9 mouse cellular contexts compared by ENCODE assay signal in genomic region chr2:153031126-153032082, GRCm38 (mm10). TPM values are rescaled to one million over a fixed set of nuclear protein-coding genes. Genes with fewer than 3 reads are reported as not detected.
A peak's percentile ranks its signal among the peaks of the same experiment; 100 is the strongest.
DNase-seq lines count a peak whose midpoint lies in the region; ATAC-seq and TF ChIP-seq lines count a peak whose summit lies in the region.
"Had no signal": no experiment of that assay in that cellular context is flagged by ENCODE, and none has a peak within 500 bp of the region (broad histone marks: within the 10 kb centered on the region; RNA-seq: fewer than 3 reads in every experiment).

TSS of gene Xkr7 (plus strand) at chr2:153031852.

- WGBS in forebrain, embryonic 11.5 days, result under 1% methylated on average over 37 of the region's 54 CpGs
- WGBS in liver, embryonic 13.5 days (ENCODE audit: insufficient replicate concordance), result 5% methylated on average over 38 of the region's 54 CpGs
- 3% methylated on average over 30 of the region's 54 CpGs for WGBS in stomach, postnatal 0 days

- H3K9ac ChIP-seq in forebrain, embryonic 11.5 days (ENCODE audit: low read length), result peak within 1 kb of the TSS; percentile 41
- H3K9ac ChIP-seq in liver, embryonic 13.5 days, result no peak within 1 kb of the TSS
- no peak within 1 kb of the TSS for H3K9ac ChIP-seq in stomach, postnatal 0 days (ENCODE audit: low read length)

- H3K4me2 ChIP-seq in forebrain, embryonic 11.5 days (ENCODE audit: low read depth, low read length, severe bottlenecking), result peak within 1 kb of the TSS; percentile 77
- H3K4me2 ChIP-seq in liver, embryonic 13.5 days, result peak within 1 kb of the TSS; percentile 65
- peak within 1 kb of the TSS; percentile 56 for H3K4me2 ChIP-seq in stomach, postnatal 0 days (replicated peaks; ENCODE audit: low read depth)

- H3K36me3 ChIP-seq in forebrain, embryonic 11.5 days (ENCODE audit: control insufficient read depth, insufficient read depth, low read length), result no peaks in the 10 kb centered on the region
- no peaks in the 10 kb centered on the region for H3K36me3 ChIP-seq in liver, embryonic 13.5 days
- H3K36me3 ChIP-seq in stomach, postnatal 0 days (ENCODE audit: control insufficient read depth, insufficient read depth, low read length), result no peaks in the 10 kb centered on the region

- intact Hi-C loops in gastrocnemius, postnatal 14 days (cut with DNase I; ENCODE audit: low total_unique reads), result no loop called here

- H3K4me3 ChIP-seq in forebrain, embryonic 11.5 days (ENCODE audit: low read depth, low read length), result peak within 1 kb of the TSS; percentile 52
- H3K4me3 ChIP-seq in liver, embryonic 13.5 days (replicated peaks), result peak within 1 kb of the TSS; percentile 48
- H3K4me3 ChIP-seq in stomach, postnatal 0 days (ENCODE audit: low read depth, low read length), result peak within 1 kb of the TSS; percentile 31

- peak; percentile 69 for ATAC-seq in forebrain, embryonic 11.5 days (replicated peaks; ENCODE audit: low FRiP score)
- no peak for ATAC-seq in liver, embryonic 13.5 days (ENCODE audit: low read depth)
- peak; percentile 45 for ATAC-seq in stomach, postnatal 0 days (ENCODE audit: low FRiP score, low TSS enrichment)

- H3K4me1 ChIP-seq in forebrain, embryonic 11.5 days (replicated peaks; ENCODE audit: control insufficient read depth, insufficient read depth, low read length), result 0 out of 2 replicates have a peak, but pooled peaks cover 5% of the 10 kb centered on the region
- peaks cover 9% of the 10 kb centered on the region for H3K4me1 ChIP-seq in liver, embryonic 13.5 days (replicated peaks)
- H3K4me1 ChIP-seq in stomach, postnatal 0 days (replicated peaks; ENCODE audit: control insufficient read depth, insufficient read depth), result no peaks in the 10 kb centered on the region; the same call in 1 of the 2 replicates

- TF ChIP-seq EP300 in stomach, postnatal 0 days (optimal IDR thresholded peaks at IDR 0.05), result no peak

- peak; percentile 27 to 49 for DNase-seq in layer of hippocampus, postnatal 10 days (ENCODE audit: low spot score in 2 of 2)
- no peak for DNase-seq in layer of hippocampus, postnatal 14 days (ENCODE audit: low spot score in 2 of 2)
- peak; percentile 78 to 83 for DNase-seq in cerebellum, adult 18-20 months
- DNase-seq in forebrain, embryonic 11.5 days (ENCODE audit: low spot score), result no peak
- no peak for DNase-seq in liver, embryonic 13.5 days
- no peak for DNase-seq in stomach, postnatal 0 days (ENCODE audit: low spot score)
- no peak for DNase-seq in gastrocnemius, postnatal 14 days
- DNase-seq in spleen, postnatal 14 days (ENCODE audit: low spot score in 2 of 2), result no peak

- no peak for TF ChIP-seq CTCF in stomach, postnatal 0 days (IDR thresholded peaks at IDR 0.05; ENCODE audit: low read depth)

- peaks cover 34% of the 10 kb centered on the region for H3K27me3 ChIP-seq in forebrain, embryonic 11.5 days (ENCODE audit: control insufficient read depth, insufficient read depth, low read length)
- H3K27me3 ChIP-seq in liver, embryonic 13.5 days, result peaks cover 83% of the 10 kb centered on the region
- H3K27me3 ChIP-seq in stomach, postnatal 0 days (ENCODE audit: control insufficient read depth, insufficient read depth, low read length), result peaks cover 10% of the 10 kb centered on the region; the same call in 1 of the 2 replicates

- no peak within 1 kb of the TSS for H3K27ac ChIP-seq in forebrain, embryonic 11.5 days (ENCODE audit: low read depth, low read length)
- H3K27ac ChIP-seq in liver, embryonic 13.5 days, result no peak within 1 kb of the TSS
- no peak within 1 kb of the TSS for H3K27ac ChIP-seq in stomach, postnatal 0 days (replicated peaks)
- H3K27ac ChIP-seq: macrophage had no signal

- no peaks in the 10 kb centered on the region for H3K9me3 ChIP-seq in forebrain, embryonic 11.5 days (ENCODE audit: control insufficient read depth, low read length)
- no peaks in the 10 kb centered on the region for H3K9me3 ChIP-seq in liver, embryonic 13.5 days (replicated peaks)
- no peaks in the 10 kb centered on the region for H3K9me3 ChIP-seq in stomach, postnatal 0 days (ENCODE audit: control insufficient read depth, low read length)

RNA-seq across cellular contexts. Expression of gene Xkr7, which starts in this region (rescaled TPM):
- total RNA-seq in layer of hippocampus, postnatal 10 days (2021), result 1 to 10 TPM; 5.7 to 6.3 TPM
- total RNA-seq in layer of hippocampus, postnatal 14 days (2021), result 1 to 10 TPM; 3.3 TPM
- 0.09 and 0.24 TPM in 2 replicates for polyA plus RNA-seq in forebrain, embryonic 11.5 days (2014; fragmentation: Nextera tagmentation; extraction: Ambion mirVana)
- not detected in 2 replicates for polyA plus RNA-seq in liver, embryonic 13.5 days (2015; fragmentation: Nextera tagmentation; extraction: Ambion mirVana)
- polyA plus RNA-seq in stomach, postnatal 0 days (2015; fragmentation: Nextera tagmentation; extraction: Ambion mirVana), result 0.04 TPM in 1 of 2 replicates, not detected in the other
- under 1 TPM in 1 of 2 experiments, not detected in 1; 0.37 TPM for total RNA-seq in gastrocnemius, postnatal 14 days (2021)
- polyA plus RNA-seq: macrophage had no signal

Comparison
In these comparisons a context has a peak if more than half of its experiments do, and no peak if none do; other contexts are left out.
1. DNase-seq: peak in layer of hippocampus, postnatal 10 days (2 of 2) and cerebellum, adult 18-20 months (2 of 2); none in layer of hippocampus, postnatal 14 days (0 of 2), forebrain, embryonic 11.5 days (single experiment), liver, embryonic 13.5 days (single experiment), stomach, postnatal 0 days (single experiment), gastrocnemius, postnatal 14 days (single experiment) and spleen, postnatal 14 days (0 of 2).
2. Peak in ATAC-seq, H3K4me3 ChIP-seq, H3K9ac ChIP-seq and H3K4me2 ChIP-seq in forebrain, embryonic 11.5 days; RNA of the gene not detected or under 1 TPM.
3. Peak in ATAC-seq, H3K4me3 ChIP-seq and H3K4me2 ChIP-seq in stomach, postnatal 0 days; RNA of the gene not detected or under 1 TPM.
4. Peak in every context shown above with its lines, with median percentiles within 50 percentile points of each other: H3K4me2 ChIP-seq and H3K4me3 ChIP-seq.